Mouse (Mus musculus) erythroblast, adult 5-6 weeks (primary cell): ENCODE results near the gene Atp11b. TPM values are rescaled to one million over a fixed set of nuclear protein-coding genes. Genes with fewer than 3 reads are reported as not detected.

Experiments
- ATAC-seq: replicated peaks from 2 replicates; pipeline ENCODE4 v1.8.0; 2016; ENCODE audit warnings: moderate number of reproducible peaks, mild to moderate bottlenecking, moderate TSS enrichment, inconsistent platforms; ENCODE audit not compliant: poor library complexity, low FRiP score, severe bottlenecking
- total RNA-seq, 2 experiments: library from RNA; stranded (forward) in 1 of 2; stranded (reverse) in 1 of 2; fragments of 150-400 nt in 1 of 2; fragments of 200-764, 138-1000 nt in 1 of 2; gene quantifications; 2 replicates each; pipeline versions ENCODE4 v1.2.3 to v1.2.4; 2015 to 2017; ENCODE audit warnings: low replicate concordance in 2 of 2

Atp11b gene
- total RNA-seq, 2 experiments from 2014 or later = 37.1 to 138 TPM

- ATAC-seq = no peak
Measured at GRCm38 (mm10) chr3:35764637-35765617, 11.0 kb downstream of the Atp11b start.

- ATAC-seq = no peak
Measured at GRCm38 (mm10) chr3:35779748-35780147, 25.8 kb downstream of the Atp11b start.

DNA sequence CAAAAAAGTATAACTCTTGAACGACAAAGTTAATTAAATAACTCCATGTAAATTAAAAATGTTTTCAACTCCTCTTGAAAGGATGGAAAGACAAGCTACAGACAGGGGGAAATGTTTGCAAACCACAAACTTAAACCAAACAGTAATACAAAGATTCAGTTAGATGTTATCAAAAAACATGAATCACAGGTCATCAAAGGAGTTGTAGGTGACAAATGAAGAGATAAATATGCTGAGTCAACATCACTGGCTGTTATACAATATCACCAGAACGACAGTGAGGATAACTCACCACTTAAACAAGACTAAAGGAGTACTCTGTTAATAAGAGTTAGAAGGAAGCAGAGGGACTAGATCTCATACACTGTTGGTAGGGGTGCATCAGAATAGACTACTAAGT, 48.1 kb downstream of the Atp11b start:
- no peak for ATAC-seq

GRCm38 (mm10) chr3:35819887-35820286, 66.0 kb downstream of the Atp11b start:
- ATAC-seq = no peak; the same call in 1 of the 2 replicates

- no peak for ATAC-seq
Measured at GRCm38 (mm10) chr3:35822036-35822435, 68.1 kb downstream of the Atp11b start.

- no peak for ATAC-seq
Measured at GRCm38 (mm10) chr3:35849326-35849725, 95.4 kb downstream of the Atp11b start.

GRCm38 (mm10) chr3:35883267-35883666, 129.4 kb downstream of the Atp11b start:
- no peak for ATAC-seq

DNA sequence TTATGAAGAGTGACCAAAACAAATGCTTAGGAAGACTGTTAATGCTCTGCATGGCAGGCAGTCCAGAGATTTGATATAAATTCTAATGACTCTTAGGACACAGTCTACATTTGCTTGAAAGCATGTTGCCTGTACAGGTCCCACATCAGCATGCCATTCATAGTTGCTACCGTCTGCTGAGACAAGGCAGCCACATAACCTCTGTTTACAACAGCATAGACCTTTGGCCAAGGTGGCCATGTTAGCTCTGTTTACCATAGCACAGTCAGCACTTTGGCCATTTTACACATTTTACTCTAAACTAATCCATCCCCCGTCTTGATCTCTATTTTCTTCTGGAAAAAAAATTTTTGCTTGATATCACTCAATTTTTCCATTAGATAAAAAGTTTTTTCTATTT, 135.6 kb downstream of the Atp11b start:
- ATAC-seq = no peak

DNA sequence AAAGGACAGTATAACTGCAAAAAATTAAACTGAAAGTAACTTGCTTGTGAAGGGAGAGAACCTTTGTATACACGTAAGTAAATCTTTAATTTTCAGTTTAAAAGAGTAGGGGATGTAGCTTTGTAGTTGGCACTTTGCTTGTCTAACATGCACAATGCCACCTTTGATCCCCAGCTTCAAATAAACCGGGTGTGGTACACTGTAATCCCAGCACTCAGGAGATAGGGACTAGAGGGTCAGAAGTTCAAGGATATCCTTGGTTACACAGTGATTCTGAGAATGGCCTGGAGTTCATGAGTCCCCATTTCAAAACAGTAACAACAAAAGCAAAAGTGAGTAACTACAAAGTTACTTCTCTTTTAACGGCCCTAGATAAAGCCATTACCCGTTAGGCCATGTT, 137.2 kb downstream of the Atp11b start:
- no peak for ATAC-seq

DNA sequence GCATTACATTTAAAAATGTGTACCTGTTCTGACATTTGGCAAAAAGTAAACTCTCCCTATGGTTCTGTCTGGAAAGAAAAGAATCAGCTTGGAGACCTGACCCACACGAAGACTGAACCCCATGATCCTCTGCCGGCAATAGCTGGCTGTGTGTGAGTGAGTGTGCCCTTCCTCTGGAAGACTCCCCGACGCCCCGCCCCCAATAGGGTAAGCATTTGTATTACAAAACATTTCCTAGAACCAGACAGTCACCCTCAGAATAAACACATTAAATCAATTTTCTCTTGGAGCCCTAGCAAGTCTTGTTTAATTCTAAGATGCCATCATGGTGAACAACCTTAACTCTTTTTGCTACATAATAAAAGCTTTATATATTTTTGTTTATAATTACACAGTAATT, 139.2 kb downstream of the Atp11b start:
- ATAC-seq = no peak

- ATAC-seq = no peak
Measured at GRCm38 (mm10) chr3:35897900-35898299, 144.0 kb downstream of the Atp11b start.

- ATAC-seq = no peak
Measured at GRCm38 (mm10) chr3:35899109-35899508, 145.2 kb downstream of the Atp11b start.

DNA sequence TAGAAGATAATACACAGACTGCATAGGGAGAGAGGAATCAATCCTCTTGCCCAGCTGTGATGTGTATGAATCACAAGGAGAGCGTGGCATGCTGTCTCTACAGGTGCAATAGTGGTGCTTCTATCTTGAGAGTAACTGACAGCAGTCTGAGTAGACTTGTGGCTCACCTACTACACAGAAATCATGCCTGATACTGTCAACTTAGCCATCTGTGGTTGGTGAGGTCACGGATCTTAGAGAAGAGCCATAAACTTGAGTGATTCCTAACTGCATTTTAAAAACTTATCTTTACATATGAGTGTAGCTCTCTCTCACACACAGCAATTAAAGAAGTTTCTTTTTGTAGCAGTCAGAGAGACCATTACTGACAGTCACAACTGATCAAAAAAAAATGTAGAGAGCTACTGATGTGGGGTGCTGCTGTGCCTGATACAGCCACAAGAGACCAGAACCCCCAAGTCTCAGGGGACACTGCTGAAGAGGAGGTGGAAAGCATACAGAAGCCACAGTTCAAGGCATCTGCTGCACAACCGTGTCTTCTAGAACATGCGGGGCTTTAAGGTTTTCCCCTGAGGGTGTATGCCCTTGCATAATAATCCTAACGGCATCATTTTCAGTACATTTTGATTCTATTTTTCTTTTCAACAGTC, 146.8 kb downstream of the Atp11b start:
- ATAC-seq = no peak

Other genes with a start within 250 kb of the Atp11b start
- gene Dcun1d1, start 183.3 kb downstream of the Atp11b start, total RNA-seq (2015; ENCODE audit: low replicate concordance) = 237 and 278 TPM in 2 replicates
- gene Dcun1d1, start 183.3 kb downstream of the Atp11b start, total RNA-seq (2017; ENCODE audit: low replicate concordance) = 289 and 306 TPM in 2 replicates
- 2.1 and 11.3 TPM in 2 replicates for gene Mccc1, start 246.6 kb downstream of the Atp11b start, total RNA-seq (2015; ENCODE audit: low replicate concordance)
- 2.1 and 7.3 TPM in 2 replicates for gene Mccc1, start 246.6 kb downstream of the Atp11b start, total RNA-seq (2017; ENCODE audit: low replicate concordance)